Mouse (Mus musculus): ENCODE measurements around the gene Nup62. TPM values are rescaled to one million over a fixed set of nuclear protein-coding genes. Genes with fewer than 3 reads are reported as not detected.
"Not testable (repeated sequence)": the region's sequence is repeated elsewhere in the genome, so short reads cannot be mapped to it uniquely, and the experiment has no call there.

Nup62 gene
- polyA plus RNA-seq, 1 experiment from 2014 or later = 57.6 TPM

DNA sequence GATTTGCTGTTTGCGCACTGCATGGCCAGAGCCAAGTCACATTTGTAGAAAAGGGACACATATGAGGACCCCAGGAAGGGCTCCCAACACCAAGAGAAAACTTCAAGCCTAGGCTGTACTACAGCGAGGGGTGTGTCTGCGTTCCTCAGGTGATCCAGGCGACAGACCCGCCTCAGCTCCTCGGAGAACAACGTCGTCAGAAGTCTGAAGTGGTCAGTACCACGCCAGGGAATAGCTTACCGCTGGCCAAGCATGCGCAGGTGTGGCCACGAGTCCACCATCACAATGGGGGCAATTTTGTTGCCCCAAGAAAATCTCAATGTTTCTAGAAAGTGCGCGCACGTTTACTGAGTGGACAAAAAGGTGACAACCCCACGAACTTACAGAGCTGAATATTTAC lies 52.6 kb downstream of the Nup62 start:
- ATAC-seq (replicated peaks; ENCODE audit: low FRiP score, low read depth) = no peak
- H3K4me1 ChIP-seq (replicated peaks; ENCODE audit: insufficient read depth, low read length) = peaks cover 33% of the 10 kb centered on the region

GRCm38 (mm10) chr7:44868919-44869696 lies 53.2 kb downstream of the Nup62 start:
- peak; percentile 84 for DNase-seq (ENCODE audit: low spot score)
- Histone ChIP-seq H3K4me2 (ENCODE audit: low read length) (peak overlapping the region; percentile 55), H3K27me3 (ENCODE audit: insufficient read depth, low read length) (no peaks in the 10 kb centered on the region), H3K36me3 (ENCODE audit: insufficient read depth, low read length) (peaks cover 16% of the 10 kb centered on the region), H3K4me1 (replicated peaks; ENCODE audit: insufficient read depth, low read length) (peaks cover 33% of the 10 kb centered on the region), H3K4me3 (replicated peaks; ENCODE audit: low read depth, low read length) (peak overlapping the region; percentile 96), H3K9ac (ENCODE audit: low read depth, low read length) (peak overlapping the region; percentile 100), H3K27ac (peak overlapping the region; percentile 100), H3K9me3 (replicated peaks; ENCODE audit: low read length) (no peaks in the 10 kb centered on the region)
- TF ChIP-seq CTCF (IDR thresholded peaks at IDR 0.05; ENCODE audit: low read depth) = 0 out of 2 replicates have a peak, but pooled peaks have one; percentile 2
- ATAC-seq (replicated peaks; ENCODE audit: low FRiP score, low read depth) = peak; percentile 31
- under 1% methylated on average over 89 of the region's 108 CpGs for WGBS

More for the DNA sequence above, 52.6 kb downstream of the Nup62 start:
- peak overlapping the region; percentile 96 for H3K4me3 ChIP-seq (replicated peaks; ENCODE audit: low read depth, low read length)
- H3K4me2 ChIP-seq (ENCODE audit: low read length) = peak overlapping the region; percentile 55
- peaks cover 22% of the 10 kb centered on the region for H3K36me3 ChIP-seq (ENCODE audit: insufficient read depth, low read length)
- peak; percentile 36 for DNase-seq (ENCODE audit: low spot score)
- no peak for TF ChIP-seq CTCF (IDR thresholded peaks at IDR 0.05; ENCODE audit: low read depth)
- 3% methylated on average over 16 of the region's 16 CpGs for WGBS
- H3K9ac ChIP-seq (ENCODE audit: low read depth, low read length) = peak overlapping the region; percentile 100
- H3K27ac ChIP-seq = peak overlapping the region; percentile 100
- H3K27me3 ChIP-seq (ENCODE audit: insufficient read depth, low read length) = no peaks in the 10 kb centered on the region
- H3K9me3 ChIP-seq (replicated peaks; ENCODE audit: low read length) = no peaks in the 10 kb centered on the region

DNA sequence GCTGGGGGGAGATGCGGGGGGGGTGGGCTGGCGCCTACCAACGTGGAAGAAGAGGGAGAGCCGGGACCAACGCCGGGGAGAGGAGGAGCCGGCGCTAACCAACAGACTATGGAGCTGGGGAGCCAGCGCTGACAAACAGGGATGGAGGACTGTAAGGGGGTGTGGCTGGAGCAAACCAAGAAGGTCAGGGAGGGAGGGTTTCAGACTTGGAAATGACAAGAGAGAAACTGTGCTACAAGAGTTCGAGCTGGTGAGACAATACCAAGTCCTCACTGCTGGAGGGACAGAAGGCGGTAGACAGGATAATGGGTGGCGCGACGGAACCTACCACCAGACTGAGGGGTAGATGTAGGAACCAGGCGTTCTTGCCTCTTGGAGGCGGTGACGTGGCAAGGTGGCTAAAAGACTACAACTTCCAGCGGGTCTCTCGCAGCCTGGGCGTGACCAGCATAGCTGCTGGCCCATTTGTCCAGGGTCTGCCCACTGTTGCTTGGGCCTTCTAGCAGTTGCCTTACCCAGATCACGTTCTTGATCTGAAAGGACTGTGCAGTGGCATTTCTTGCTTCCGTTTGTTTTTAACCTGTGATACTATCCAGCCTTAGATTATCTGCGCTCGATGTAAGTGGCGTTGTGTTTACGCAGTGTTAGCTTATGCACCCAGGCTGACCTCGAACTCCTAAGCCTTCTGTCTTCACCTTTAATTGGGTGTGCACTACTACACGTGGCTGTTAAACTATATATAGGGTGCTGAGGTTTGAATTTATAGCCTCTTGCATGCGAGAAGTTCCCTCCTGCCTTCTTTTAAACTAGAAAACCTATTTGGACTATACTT lies 54.0 kb downstream of the Nup62 start, which contains the start of gene Ptov1:
Gene Ptov1, minus strand, starts transcription at position 92 of the 832 bp plus-strand sequence.
- DNase-seq (ENCODE audit: low spot score) = peak; percentile 100

GRCm38 (mm10) chr7:44870614-44871013 lies 54.7 kb downstream of the Nup62 start:
- 76% methylated on average over 6 of the region's 6 CpGs for WGBS
- Histone ChIP-seq H3K27ac (peak overlapping the region; percentile 100), H3K4me2 (ENCODE audit: low read length) (peak overlapping the region; percentile 55), H3K9ac (ENCODE audit: low read depth, low read length) (0 out of 2 replicates have a peak overlapping the region, but pooled peaks have one; percentile 15), H3K9me3 (replicated peaks; ENCODE audit: low read length) (no peaks in the 10 kb centered on the region), H3K4me1 (replicated peaks; ENCODE audit: insufficient read depth, low read length) (peaks cover 30% of the 10 kb centered on the region), H3K36me3 (ENCODE audit: insufficient read depth, low read length) (peaks cover 4% of the 10 kb centered on the region; the same call in 1 of the 2 replicates), H3K27me3 (ENCODE audit: insufficient read depth, low read length) (no peaks in the 10 kb centered on the region), H3K4me3 (replicated peaks; ENCODE audit: low read depth, low read length) (peak overlapping the region; percentile 96; the same call in 1 of the 2 replicates)
- ATAC-seq (replicated peaks; ENCODE audit: low FRiP score, low read depth) = no peak
- no peak for DNase-seq (ENCODE audit: low spot score)
- no peak for TF ChIP-seq CTCF (IDR thresholded peaks at IDR 0.05; ENCODE audit: low read depth)

More for the DNA sequence above, 54.0 kb downstream of the Nup62 start, which contains the start of gene Ptov1:
- H3K4me2 ChIP-seq (ENCODE audit: low read length) = peak within 1 kb of the TSS; percentile 55
- peak within 1 kb of the TSS; percentile 100 for H3K9ac ChIP-seq (ENCODE audit: low read depth, low read length)
- no peaks in the 10 kb centered on the region for H3K27me3 ChIP-seq (ENCODE audit: insufficient read depth, low read length)
- WGBS = 4% methylated on average over 29 of the region's 29 CpGs
- H3K27ac ChIP-seq = peak within 1 kb of the TSS; percentile 100
- peaks cover 11% of the 10 kb centered on the region; the same call in 1 of the 2 replicates for H3K36me3 ChIP-seq (ENCODE audit: insufficient read depth, low read length)
- peak; percentile 91 for ATAC-seq (replicated peaks; ENCODE audit: low FRiP score, low read depth)
- TF ChIP-seq CTCF (IDR thresholded peaks at IDR 0.05; ENCODE audit: low read depth) = no peak; the same call in 1 of the 2 replicates
- no peaks in the 10 kb centered on the region for H3K9me3 ChIP-seq (replicated peaks; ENCODE audit: low read length)
- H3K4me3 ChIP-seq (replicated peaks; ENCODE audit: low read depth, low read length) = peak within 1 kb of the TSS; percentile 96
- H3K4me1 ChIP-seq (replicated peaks; ENCODE audit: insufficient read depth, low read length) = peaks cover 33% of the 10 kb centered on the region

- peaks cover 24% of the 10 kb centered on the region for H3K4me1 ChIP-seq (replicated peaks; ENCODE audit: insufficient read depth, low read length)
- no peak overlapping the region for H3K4me2 ChIP-seq (ENCODE audit: low read length)
- no peaks in the 10 kb centered on the region for H3K9me3 ChIP-seq (replicated peaks; ENCODE audit: low read length)
- H3K9ac ChIP-seq (ENCODE audit: low read depth, low read length) = no peak overlapping the region
- no peaks in the 10 kb centered on the region; the same call in 1 of the 2 replicates for H3K36me3 ChIP-seq (ENCODE audit: insufficient read depth, low read length)
- DNase-seq (ENCODE audit: low spot score) (no peak), ATAC-seq (replicated peaks; ENCODE audit: low FRiP score, low read depth) (no peak)
- TF ChIP-seq CTCF (IDR thresholded peaks at IDR 0.05; ENCODE audit: low read depth) = no peak
- no peak overlapping the region for H3K27ac ChIP-seq
- no peaks in the 10 kb centered on the region for H3K27me3 ChIP-seq (ENCODE audit: insufficient read depth, low read length)
- H3K4me3 ChIP-seq (replicated peaks; ENCODE audit: low read depth, low read length) = no peak overlapping the region
- WGBS = 79% methylated on average over 1 of the region's 1 CpGs
Measured at GRCm38 (mm10) chr7:44871181-44871580, 55.3 kb downstream of the Nup62 start.

DNA sequence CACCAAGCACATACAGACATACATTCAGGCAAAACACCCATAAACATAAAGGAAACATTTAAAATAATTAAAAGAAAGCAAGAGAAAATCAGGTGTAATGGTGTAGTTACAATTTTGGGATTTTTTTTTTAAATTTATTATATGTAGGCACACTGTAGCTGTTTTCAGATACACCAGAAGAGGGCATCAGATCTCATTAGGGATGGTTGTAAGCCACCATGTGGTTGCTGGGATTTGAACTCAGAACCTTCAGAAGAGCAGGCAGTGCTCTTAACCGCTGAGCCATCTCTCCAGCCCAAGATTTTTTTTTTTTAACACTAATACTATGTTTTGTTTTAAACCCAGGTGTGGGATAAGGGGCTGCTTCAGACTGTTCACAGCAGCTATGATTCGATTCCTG lies 55.9 kb downstream of the Nup62 start:
- not testable (repeated sequence) for ATAC-seq (replicated peaks; ENCODE audit: low FRiP score, low read depth); H3K4me3 ChIP-seq (replicated peaks; ENCODE audit: low read depth, low read length); H3K9me3 ChIP-seq (replicated peaks; ENCODE audit: low read length); H3K9ac ChIP-seq (ENCODE audit: low read depth, low read length); H3K27ac ChIP-seq; H3K27me3 ChIP-seq (ENCODE audit: insufficient read depth, low read length); H3K4me2 ChIP-seq (ENCODE audit: low read length); H3K36me3 ChIP-seq (ENCODE audit: insufficient read depth, low read length); DNase-seq (ENCODE audit: low spot score)
- WGBS = 87% methylated on average over 2 of the region's 2 CpGs
- TF ChIP-seq CTCF (IDR thresholded peaks at IDR 0.05; ENCODE audit: low read depth) = peak; percentile 41; the same call in 1 of the 2 replicates
- H3K4me1 ChIP-seq (replicated peaks; ENCODE audit: insufficient read depth, low read length) = peaks cover 18% of the 10 kb centered on the region

Data from kidney, postnatal 0 days (tissue).